Mouse (Mus musculus) CH12F3 (cell line): ENCODE measurements around the gene Gas2l1.
"Not testable (repeated sequence)": the region's sequence is repeated elsewhere in the genome, so short reads cannot be mapped to it uniquely, and the experiment has no call there.

Experiments used
- in situ Hi-C: fragments of 300-500 bp; cut with MboI; formaldehyde crosslinking; loops from 2 replicates; pipeline ENCODE4 v1.14.3; 2020; ENCODE audit warnings: low sequenced_read_pairs

Gas2l1 gene

DNA sequence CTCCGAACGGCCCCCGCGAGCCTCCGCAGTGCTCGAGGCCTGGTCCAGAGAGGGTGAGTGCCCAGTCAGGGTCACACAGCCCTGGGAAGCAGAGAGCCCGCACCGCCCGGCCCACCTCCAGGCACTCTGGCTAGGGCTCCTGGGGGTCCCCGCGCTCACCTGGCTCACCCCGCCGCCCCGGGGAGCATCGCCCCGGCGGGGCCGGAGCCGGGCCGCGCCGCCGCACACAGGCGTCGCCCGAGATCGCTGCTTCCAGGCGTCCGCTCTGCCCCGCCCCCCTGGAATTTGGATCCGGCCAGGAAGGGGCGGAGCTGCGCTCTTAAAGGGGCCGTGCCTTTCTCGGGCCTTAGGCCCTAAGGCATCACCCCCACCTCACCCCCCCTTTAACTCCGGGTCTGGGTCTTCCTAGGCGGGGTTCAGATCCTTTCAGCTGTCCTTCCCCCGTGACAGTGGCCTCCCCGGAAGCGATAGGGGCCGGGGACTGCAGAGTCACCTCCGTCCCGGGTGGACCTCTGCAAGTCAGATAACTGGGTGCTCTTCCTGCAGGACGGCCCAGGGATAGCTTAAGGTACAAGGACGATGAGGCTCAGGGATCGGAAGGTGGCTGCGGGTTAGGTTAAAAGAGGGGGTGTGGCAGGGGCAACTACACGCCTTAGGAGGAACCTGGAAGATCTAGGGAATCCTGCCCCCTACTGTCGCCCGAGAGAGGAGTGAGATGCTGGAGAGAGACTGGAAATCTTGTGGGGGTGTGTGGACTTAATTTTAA, at the start of gene Gas2l1:
Gas2l1 (minus strand) TSS at position 272 of the 766 bp plus-strand sequence.
- in situ Hi-C loops: no loop called here

GRCm38 (mm10) chr11:5113645-5114044, 48.5 kb upstream of the Gas2l1 start:
- in situ Hi-C loops: loop anchor here (10.0 kb wide), 1 partner anchor 351 kb away; no protein-coding TSS in a partner anchor

- in situ Hi-C loops: no loop called here
These were observed 44.3 kb upstream of the Gas2l1 start for GRCm38 (mm10) chr11:5109441-5109840.

DNA sequence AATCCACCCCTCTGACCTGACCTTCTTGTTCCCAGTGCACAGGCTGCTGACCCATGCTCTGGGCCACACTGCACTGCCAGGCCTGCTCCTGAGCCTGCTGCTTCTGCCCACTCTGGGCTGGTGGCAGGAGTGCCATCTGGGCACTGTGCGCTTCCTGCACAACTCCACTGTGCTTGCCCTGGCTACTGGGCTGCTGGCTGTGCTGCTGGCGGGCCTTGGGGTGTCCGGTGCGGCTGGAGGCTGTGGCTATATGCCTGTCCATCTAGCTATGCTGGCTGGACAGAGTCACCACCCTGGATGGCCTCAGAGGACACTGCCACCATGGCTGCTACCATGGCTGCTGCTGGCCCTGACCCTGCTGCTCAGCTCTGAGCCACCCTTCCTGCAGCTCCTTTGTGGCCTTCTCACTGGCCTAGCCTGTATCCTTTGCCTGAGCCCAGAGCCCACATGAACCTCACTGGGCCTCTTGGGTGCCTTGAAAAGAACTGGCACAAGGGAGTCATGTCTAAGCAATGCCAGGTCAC, 38.9 kb upstream of the Gas2l1 start:
- in situ Hi-C loops: no loop called here

DNA sequence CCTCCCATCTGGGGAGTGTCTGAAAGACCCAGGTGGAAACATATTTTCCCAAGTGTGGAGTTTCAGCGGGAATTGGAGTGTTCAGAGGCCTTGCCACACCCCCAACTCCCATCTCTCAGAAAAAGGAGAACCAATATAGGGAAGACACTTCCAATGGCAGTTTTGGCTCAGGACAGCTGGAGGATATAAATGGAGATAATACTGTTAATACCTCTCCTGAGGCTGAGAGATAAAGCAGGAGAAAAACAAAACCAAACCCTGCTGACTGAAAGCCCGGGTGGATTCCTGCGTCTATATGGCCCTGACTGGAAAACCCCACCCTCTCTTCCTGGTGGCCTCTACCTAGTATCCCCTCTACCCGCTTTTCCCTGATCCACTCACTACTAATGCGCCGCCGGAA, 37.3 kb upstream of the Gas2l1 start:
- in situ Hi-C loops: no loop called here

GRCm38 (mm10) chr11:5101641-5102040, 36.5 kb upstream of the Gas2l1 start:
- in situ Hi-C loops: no loop called here

DNA sequence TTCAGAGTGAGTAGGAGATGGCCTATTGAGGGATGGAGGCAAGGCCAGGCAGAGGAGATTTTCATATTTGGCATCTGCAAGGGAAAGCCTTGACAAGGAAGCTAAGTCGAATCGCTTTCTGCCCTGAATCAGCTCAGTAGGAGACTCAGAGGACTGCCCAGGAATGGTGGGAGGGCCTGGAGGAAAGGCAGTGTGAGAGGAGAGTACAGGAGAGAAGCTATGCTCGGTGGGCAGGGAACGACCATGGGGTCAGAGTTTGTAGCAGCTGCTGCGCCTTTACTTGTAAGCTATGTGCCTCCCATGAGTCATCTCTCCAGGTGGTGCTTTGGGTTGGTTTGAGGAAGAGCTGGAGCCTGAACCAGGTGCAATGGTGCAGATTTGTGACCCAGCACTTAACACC, 35.7 kb upstream of the Gas2l1 start:
- in situ Hi-C loops: no loop called here

- in situ Hi-C loops: no loop called here
These were observed 35.2 kb upstream of the Gas2l1 start for GRCm38 (mm10) chr11:5100283-5100682.

GRCm38 (mm10) chr11:5099576-5100183, 34.6 kb upstream of the Gas2l1 start:
- in situ Hi-C loops: no loop called here

GRCm38 (mm10) chr11:5098736-5099542, 33.8 kb upstream of the Gas2l1 start, which contains the start of the genes Rhbdd3 and Ewsr1:
Gene Rhbdd3, plus strand, starts transcription at chr11:5098926.
Gene Ewsr1, minus strand, starts transcription at chr11:5099266.
- in situ Hi-C loops: no loop called here

DNA sequence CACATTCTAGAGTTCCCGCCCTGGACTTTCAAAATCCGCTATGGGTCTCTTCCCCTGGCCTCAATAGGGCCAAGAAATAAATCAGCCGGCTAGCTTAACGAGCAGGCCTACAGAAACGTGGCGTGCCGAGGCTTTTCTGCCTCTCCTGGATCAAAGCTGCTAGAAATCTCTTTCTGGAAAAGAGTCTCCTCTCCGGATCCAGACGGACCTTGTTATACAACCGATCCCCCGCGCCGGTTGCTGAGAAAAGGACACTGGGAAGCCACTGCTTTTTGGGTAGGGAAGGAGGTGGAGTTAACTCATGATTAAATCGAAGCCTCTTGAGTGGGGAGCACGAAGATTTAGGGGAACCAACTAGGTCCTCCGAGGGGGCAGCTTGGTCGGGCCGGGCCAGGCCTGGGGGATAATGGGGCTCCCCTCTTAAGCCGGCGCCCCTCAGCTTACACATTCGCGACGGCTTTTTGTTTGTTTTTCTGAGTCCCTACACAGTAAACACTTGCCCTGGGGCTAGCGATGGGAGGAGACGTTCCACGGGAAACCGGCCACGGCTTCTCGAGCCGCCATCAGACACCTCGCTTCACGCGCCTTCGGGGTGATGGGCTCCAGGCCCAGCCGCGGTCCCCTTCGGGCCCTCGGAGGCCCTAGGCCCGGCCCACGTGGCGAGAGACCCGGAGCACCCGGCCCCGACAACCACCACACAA, 33.1 kb upstream of the Gas2l1 start:
- in situ Hi-C loops: no loop called here

- in situ Hi-C loops: no loop called here
These were observed 31.4 kb upstream of the Gas2l1 start for GRCm38 (mm10) chr11:5096480-5097020.

DNA sequence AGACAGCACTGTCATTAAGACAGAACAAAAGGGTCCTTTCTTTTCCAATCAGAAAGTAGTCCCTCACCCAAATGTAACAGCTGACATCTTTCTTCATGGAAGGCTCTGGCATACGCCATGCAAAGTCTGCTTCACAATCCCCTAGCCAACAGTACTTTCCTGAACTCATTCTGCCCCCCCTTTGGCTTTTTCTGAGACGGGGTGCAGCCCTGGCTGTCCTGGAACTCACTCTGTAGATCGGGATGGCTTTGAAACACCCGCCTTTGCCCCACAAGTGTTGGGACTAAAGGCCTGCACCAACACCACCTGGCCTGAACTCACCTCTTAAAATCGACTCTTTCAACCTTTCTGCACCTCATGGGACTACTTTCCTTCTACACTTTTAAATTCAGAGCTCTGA, 30.8 kb upstream of the Gas2l1 start:
- in situ Hi-C loops: no loop called here

- in situ Hi-C loops: no loop called here
These were observed 26.6 kb upstream of the Gas2l1 start for GRCm38 (mm10) chr11:5091706-5092105.

GRCm38 (mm10) chr11:5089147-5089546, 24.0 kb upstream of the Gas2l1 start:
- in situ Hi-C loops: no loop called here

DNA sequence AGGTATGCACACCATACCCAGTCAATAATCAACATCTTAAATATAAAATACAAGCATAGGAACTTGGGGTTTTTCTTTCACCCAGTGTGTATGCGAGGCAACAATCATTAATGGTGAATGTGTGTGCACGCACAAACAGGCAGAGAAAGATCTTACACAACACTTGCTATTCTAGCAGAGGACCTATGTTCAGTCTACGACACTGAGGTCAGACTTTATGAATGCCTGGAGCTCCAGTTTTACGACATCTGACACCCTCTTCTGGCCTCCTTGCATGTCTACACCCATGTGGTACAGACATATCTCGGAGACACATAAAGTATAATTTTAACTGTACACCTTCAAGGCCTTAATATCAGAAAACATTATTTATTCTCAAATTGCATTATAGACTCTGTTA, 11.7 kb upstream of the Gas2l1 start:
- in situ Hi-C loops: not testable (repeated sequence)

DNA sequence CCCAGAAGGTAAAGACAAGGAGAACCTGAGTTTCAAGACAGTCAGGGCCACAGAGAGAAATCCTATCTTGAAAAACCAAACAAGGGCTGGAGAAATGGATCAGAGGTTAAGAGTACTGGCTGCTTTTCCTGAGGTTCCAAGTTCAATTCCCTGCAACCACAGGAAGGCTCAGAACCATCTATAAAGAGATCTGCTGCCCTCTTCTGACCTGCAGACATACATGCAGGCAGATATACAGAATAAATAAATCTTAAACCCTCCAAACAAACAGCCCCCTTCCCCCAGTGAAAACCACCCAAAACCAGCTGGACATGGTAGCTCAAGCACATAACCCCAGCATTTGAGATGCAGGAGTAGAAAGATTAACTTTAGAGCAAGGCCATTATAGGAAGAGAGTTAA, 10.6 kb upstream of the Gas2l1 start:
- in situ Hi-C loops: no loop called here

DNA sequence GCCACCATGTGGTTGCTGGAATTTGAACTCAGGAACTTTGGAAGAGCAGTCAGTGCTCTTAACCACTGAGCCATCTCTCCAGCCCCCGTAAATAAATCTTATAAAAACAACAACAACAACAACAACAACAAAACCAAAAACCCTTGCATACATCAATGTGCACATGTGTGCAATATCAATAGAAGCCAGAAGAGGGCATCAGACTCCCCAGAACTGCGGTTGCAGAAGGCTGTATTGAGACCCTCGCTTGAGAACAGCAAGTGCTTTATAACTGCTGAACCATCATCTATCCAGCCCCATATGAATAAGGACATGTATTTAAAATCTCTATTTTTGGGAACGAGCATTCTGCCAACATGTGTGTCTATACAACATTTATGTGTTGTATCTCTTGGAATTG, 9.8 kb upstream of the Gas2l1 start:
- in situ Hi-C loops: no loop called here

- in situ Hi-C loops: no loop called here
These were observed 3.2 kb upstream of the Gas2l1 start for GRCm38 (mm10) chr11:5068126-5068971.

- in situ Hi-C loops: no loop called here
These were observed 1.9 kb upstream of the Gas2l1 start for GRCm38 (mm10) chr11:5067063-5067462.
